Comparison of ENCODE assay signal across 1 mouse cellular context in the genomic region with DNA sequence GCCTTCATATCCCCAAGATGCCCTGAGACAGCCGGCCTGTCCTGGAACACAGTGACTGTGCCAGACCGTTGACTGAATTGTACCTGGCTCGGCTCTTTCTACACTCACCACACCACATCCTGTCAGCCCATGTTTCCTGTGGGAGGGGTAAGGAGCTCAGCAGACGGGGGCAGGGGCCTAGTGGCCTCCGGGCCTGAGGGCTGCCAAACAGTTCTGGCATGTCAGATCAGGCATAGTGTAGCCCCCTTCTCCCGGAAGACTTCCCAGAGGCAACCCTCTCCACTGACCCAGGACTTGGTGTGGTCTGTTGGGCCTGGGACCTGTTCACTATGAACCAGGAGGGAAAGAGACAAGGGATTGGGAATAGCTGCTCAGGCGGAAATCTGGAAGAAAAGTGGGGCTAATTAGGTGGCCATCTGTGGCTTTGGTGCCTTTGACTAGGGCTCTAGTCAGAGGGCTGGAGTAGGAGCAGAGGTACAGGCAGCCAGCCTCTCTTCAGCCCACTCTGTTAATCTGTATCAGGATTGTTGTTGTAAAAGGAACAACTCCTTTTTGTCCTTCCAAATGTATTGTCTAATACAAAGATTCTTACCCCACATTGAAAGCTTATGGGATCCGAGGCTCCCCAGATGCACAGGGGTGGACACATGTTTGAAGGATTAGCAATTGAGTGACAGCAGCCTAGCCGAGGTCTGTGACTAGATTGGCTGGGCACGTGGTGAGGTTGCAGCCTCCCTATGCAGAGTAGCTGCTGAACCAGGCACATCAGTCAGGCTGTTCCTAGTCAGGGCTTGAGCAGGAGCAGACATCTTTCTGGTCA.
TF ChIP-seq lines count a peak whose summit lies in the region.

No protein-coding gene starts in this region.

TF ChIP-seq in CH12.LX, 34 proteins besides CTCF, POLR2A, EP300 and RAD21 (continued from another document):
- TF ChIP-seq IRF4 (IDR thresholded peaks at IDR 0.05; ENCODE audit: low read depth, low read length) (no peak), RCOR1 (conservative IDR thresholded peaks at IDR 0.05; ENCODE audit: low read depth, low read length) (no peak), ETS1 (conservative IDR thresholded peaks at IDR 0.05; ENCODE audit: low read depth, low read length) (no peak), ZNF384 (IDR thresholded peaks at IDR 0.05; ENCODE audit: low read depth, low read length) (no peak), BHLHE40 (IDR thresholded peaks at IDR 0.05; ENCODE audit: low read depth, low read length) (peak; percentile 40; the same call in 1 of the 2 replicates), JUND (conservative IDR thresholded peaks at IDR 0.05; ENCODE audit: low read depth, low read length) (no peak), MAX (IDR thresholded peaks at IDR 0.05; ENCODE audit: low read length) (peak; percentile 87), MEF2A (IDR thresholded peaks at IDR 0.05; ENCODE audit: borderline replicate concordance, low read depth, low read length) (no peak), USF1 (IDR thresholded peaks at IDR 0.05; ENCODE audit: low read depth, low read length) (peak; percentile 66), MAFK (IDR thresholded peaks at IDR 0.05; ENCODE audit: insufficient replicate concordance, low read length) (no peak), CHD2 (IDR thresholded peaks at IDR 0.05; ENCODE audit: low read length) (peak; percentile 48; the same call in 1 of the 2 replicates), MAZ (IDR thresholded peaks at IDR 0.05; ENCODE audit: low read depth, low read length) (peak; percentile 86; the same call in 1 of the 2 replicates), ZMIZ1 (IDR thresholded peaks at IDR 0.05; ENCODE audit: low read depth, low read length) (peak; percentile 32; the same call in 1 of the 2 replicates)
TF ChIP-seq in CH12.LX: peak in this region for 11.
